Mouse (Mus musculus): ENCODE measurements around the gene Spin1.

DNA sequence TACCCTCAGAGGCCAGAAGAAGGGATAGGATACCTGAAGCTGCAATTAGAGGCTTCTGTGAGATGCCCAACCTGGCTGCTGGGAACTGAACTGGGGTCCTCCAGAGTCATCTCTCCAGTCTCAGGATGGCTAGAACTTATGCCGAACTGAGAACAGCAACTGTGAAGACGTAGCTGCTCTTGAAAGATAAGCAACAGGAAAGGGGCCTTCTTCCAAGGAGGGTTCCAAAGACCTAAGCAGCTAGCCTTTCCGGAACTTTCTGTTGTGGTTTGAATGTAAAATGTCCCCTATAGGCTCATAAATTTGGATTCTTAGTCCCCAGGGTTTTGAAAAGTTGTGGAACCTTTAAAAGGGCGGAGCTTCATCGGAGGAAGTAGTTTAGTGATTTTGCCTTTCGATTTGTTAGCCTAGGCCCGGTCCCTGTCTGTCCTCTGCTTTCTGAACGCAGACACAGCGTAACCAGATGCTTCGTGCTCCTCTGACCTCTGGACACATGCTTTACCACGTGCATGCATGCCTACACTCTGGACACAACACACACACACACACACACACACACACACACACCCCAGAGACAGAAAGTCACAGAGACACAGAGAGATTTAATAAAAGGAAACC, 29.5 kb upstream of the Spin1 start:
- TF ChIP-seq CTCF (IDR thresholded peaks at IDR 0.05; ENCODE audit: extremely low read depth, insufficient read length, insufficient replicate concordance, low read depth, low read length) = no peak
- no peak for TF ChIP-seq POLR2A (IDR thresholded peaks at IDR 0.05; ENCODE audit: low read depth, low read length)

All from small intestine, adult 2 months (tissue).